Mouse (Mus musculus): ENCODE data around the gene Ankrd55.

Ankrd55 gene

GRCm38 (mm10) chr13:112288225-112289178 lies at the start of gene Ankrd55:
Ankrd55 (plus strand) TSS chr13:112288451.
- DNase-seq, result peak; percentile 33

- DNase-seq, result no peak
Observed at GRCm38 (mm10) chr13:112239239-112239638, 49.0 kb upstream of the Ankrd55 start.

- no peak for DNase-seq
Observed at GRCm38 (mm10) chr13:112241431-112241830, 46.8 kb upstream of the Ankrd55 start.

- DNase-seq, result no peak
Observed at GRCm38 (mm10) chr13:112245131-112245530, 43.1 kb upstream of the Ankrd55 start.

- DNase-seq, result no peak
Observed at GRCm38 (mm10) chr13:112251433-112251832, 36.8 kb upstream of the Ankrd55 start.

GRCm38 (mm10) chr13:112252012-112252411 lies 36.2 kb upstream of the Ankrd55 start:
- DNase-seq, result no peak

GRCm38 (mm10) chr13:112252991-112253620 lies 35.1 kb upstream of the Ankrd55 start:
- DNase-seq, result no peak

GRCm38 (mm10) chr13:112254116-112254515 lies 34.1 kb upstream of the Ankrd55 start:
- no peak for DNase-seq

- no peak for DNase-seq
Observed at GRCm38 (mm10) chr13:112255862-112256261, 32.4 kb upstream of the Ankrd55 start.

- no peak for DNase-seq
Observed at GRCm38 (mm10) chr13:112258478-112258877, 29.8 kb upstream of the Ankrd55 start.

- peak; percentile 77 for DNase-seq
Observed at GRCm38 (mm10) chr13:112259398-112259797, 28.9 kb upstream of the Ankrd55 start.

GRCm38 (mm10) chr13:112264666-112265065 lies 23.6 kb upstream of the Ankrd55 start:
- peak; percentile 20 for DNase-seq

- DNase-seq, result no peak
Observed at GRCm38 (mm10) chr13:112271901-112272537, 16.2 kb upstream of the Ankrd55 start.

- no peak for DNase-seq
Observed at GRCm38 (mm10) chr13:112274636-112275035, 13.6 kb upstream of the Ankrd55 start.

- DNase-seq, result no peak
Observed at GRCm38 (mm10) chr13:112275951-112276350, 12.3 kb upstream of the Ankrd55 start.

GRCm38 (mm10) chr13:112277544-112277943 lies 10.7 kb upstream of the Ankrd55 start:
- no peak for DNase-seq

GRCm38 (mm10) chr13:112278251-112278650 lies 10.0 kb upstream of the Ankrd55 start:
- DNase-seq, result no peak

- DNase-seq, result no peak
Observed at GRCm38 (mm10) chr13:112287135-112287534, 1.1 kb upstream of the Ankrd55 start.

- DNase-seq, result no peak
Observed at GRCm38 (mm10) chr13:112287571-112288224, 553 bp upstream of the Ankrd55 start.

- DNase-seq, result no peak
Observed at GRCm38 (mm10) chr13:112289338-112289737, 1.1 kb downstream of the Ankrd55 start.

GRCm38 (mm10) chr13:112289981-112290380 lies 1.7 kb downstream of the Ankrd55 start:
- DNase-seq, result no peak

GRCm38 (mm10) chr13:112292489-112292888 lies 4.2 kb downstream of the Ankrd55 start:
- DNase-seq, result no peak

- no peak for DNase-seq
Observed at GRCm38 (mm10) chr13:112293092-112293491, 4.8 kb downstream of the Ankrd55 start.
